10 mouse cellular contexts compared by ENCODE assay signal in the genomic region with DNA sequence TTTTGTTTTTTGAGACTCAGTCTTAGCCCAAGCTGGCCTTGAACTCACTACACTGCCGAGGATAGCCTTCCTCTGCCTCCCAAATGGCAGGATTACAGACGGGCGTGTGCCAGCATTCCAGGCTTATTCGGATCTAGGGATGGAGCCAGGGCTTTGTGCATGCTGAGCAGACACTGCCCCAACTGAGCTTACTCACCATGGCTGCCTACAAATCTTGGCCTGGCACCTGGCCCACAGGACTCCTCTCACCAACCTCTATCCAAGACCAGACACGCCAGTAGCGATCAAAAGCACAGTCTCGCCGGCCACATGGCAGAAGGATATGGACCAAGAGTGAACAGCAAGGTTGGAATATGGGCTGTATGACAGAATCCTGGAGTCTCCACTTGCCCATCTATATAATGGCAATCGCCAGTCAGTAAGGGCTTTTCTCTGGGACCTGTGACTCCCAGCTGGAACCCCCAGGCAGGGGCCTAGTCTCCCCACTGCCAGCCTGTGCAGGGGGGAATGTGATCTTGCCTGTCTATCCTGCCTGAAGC. TPM values are rescaled to one million over a fixed set of nuclear protein-coding genes. Genes with fewer than 3 reads are reported as not detected.
DNase-seq lines count a peak whose midpoint lies in the region; ATAC-seq lines count a peak whose summit lies in the region.
"Had no signal": no experiment of that assay in that cellular context is flagged by ENCODE, and none has a peak within 500 bp of the region (broad histone marks: within the 10 kb centered on the region; RNA-seq: fewer than 3 reads in every experiment).

No protein-coding gene starts in this region.

- peak overlapping the region; percentile 70 for H3K9ac ChIP-seq in heart, embryonic 13.5 days
- H3K9ac ChIP-seq in embryonic facial prominence, embryonic 14.5 days (ENCODE audit: low read depth, low read length) = peak overlapping the region; percentile 38; the same call in 1 of the 2 replicates
- H3K9ac ChIP-seq in lung, embryonic 16.5 days (ENCODE audit: low read length) = peak overlapping the region; percentile 39; the same call in 1 of the 2 replicates

- no peak overlapping the region for H3K4me3 ChIP-seq in heart, embryonic 13.5 days
- H3K4me3 ChIP-seq in embryonic facial prominence, embryonic 14.5 days (ENCODE audit: low read depth, low read length) = no peak overlapping the region
- peak overlapping the region; percentile 20 for H3K4me3 ChIP-seq in lung, embryonic 16.5 days (ENCODE audit: low read length)

- H3K27ac ChIP-seq in heart, embryonic 13.5 days (replicated peaks) = peak overlapping the region; percentile 52
- peak overlapping the region; percentile 53 for H3K27ac ChIP-seq in embryonic facial prominence, embryonic 14.5 days (replicated peaks; ENCODE audit: low read depth, low read length)
- peak overlapping the region; percentile 85 for H3K27ac ChIP-seq in lung, embryonic 16.5 days (ENCODE audit: low read length)

- H3K4me2 ChIP-seq in heart, embryonic 13.5 days = peak overlapping the region; percentile 90
- peak overlapping the region; percentile 11; the same call in 1 of the 2 replicates for H3K4me2 ChIP-seq in embryonic facial prominence, embryonic 14.5 days (ENCODE audit: low read depth, low read length)
- H3K4me2 ChIP-seq in lung, embryonic 16.5 days (ENCODE audit: low read depth, low read length) = peak overlapping the region; percentile 65

- H3K36me3 ChIP-seq in heart, embryonic 13.5 days = peaks cover 20% of the 10 kb centered on the region
- peaks cover 24% of the 10 kb centered on the region; the same call in 1 of the 2 replicates for H3K36me3 ChIP-seq in embryonic facial prominence, embryonic 14.5 days (ENCODE audit: control insufficient read depth, insufficient read depth, low read length)
- no peaks in the 10 kb centered on the region for H3K36me3 ChIP-seq in lung, embryonic 16.5 days (ENCODE audit: control insufficient read depth, insufficient read depth, low read length)

- DNase-seq in heart, adult 9 months (ENCODE audit: low spot score in 2 of 2) = no peak
- peak; percentile 73 for DNase-seq in adrenal gland, postnatal 10 days
- DNase-seq in embryonic facial prominence, embryonic 14.5 days (ENCODE audit: low spot score) = no peak
- no peak for DNase-seq in ovary, postnatal 14 days (ENCODE audit: low spot score)
- no peak for DNase-seq in testis, postnatal 14 days (ENCODE audit: low spot score)
- DNase-seq in thymus, postnatal 36 days = no peak

- H3K27me3 ChIP-seq in heart, embryonic 13.5 days (replicated peaks) = no peaks in the 10 kb centered on the region
- no peaks in the 10 kb centered on the region for H3K27me3 ChIP-seq in embryonic facial prominence, embryonic 14.5 days (replicated peaks; ENCODE audit: control insufficient read depth, insufficient read depth, low read length)
- H3K27me3 ChIP-seq in lung, embryonic 16.5 days (ENCODE audit: control insufficient read depth, insufficient read depth, low read depth, low read length) = no peaks in the 10 kb centered on the region

- H3K4me1 ChIP-seq in heart, embryonic 13.5 days = peaks cover 86% of the 10 kb centered on the region
- peaks cover 79% of the 10 kb centered on the region for H3K4me1 ChIP-seq in embryonic facial prominence, embryonic 14.5 days (ENCODE audit: control insufficient read depth, insufficient read depth, low read length)
- peaks cover 79% of the 10 kb centered on the region for H3K4me1 ChIP-seq in lung, embryonic 16.5 days (replicated peaks; ENCODE audit: control insufficient read depth, insufficient read depth, low read length)

- WGBS in heart, embryonic 13.5 days = 72% methylated on average over 9 of the region's 9 CpGs
- 68% methylated on average over 9 of the region's 9 CpGs for WGBS in embryonic facial prominence, embryonic 14.5 days
- 53% methylated on average over 9 of the region's 9 CpGs for WGBS in lung, embryonic 16.5 days

- H3K9me3 ChIP-seq in heart, embryonic 13.5 days = no peaks in the 10 kb centered on the region
- no peaks in the 10 kb centered on the region for H3K9me3 ChIP-seq in embryonic facial prominence, embryonic 14.5 days (ENCODE audit: control insufficient read depth, low read length)
- H3K9me3 ChIP-seq in lung, embryonic 16.5 days (ENCODE audit: control insufficient read depth, low read length) = no peaks in the 10 kb centered on the region

- ATAC-seq in heart, embryonic 13.5 days (ENCODE audit: extremely low read depth, insufficient number of reproducible peaks, low FRiP score, low TSS enrichment) = no peak
- no peak for ATAC-seq in embryonic facial prominence, embryonic 14.5 days (ENCODE audit: low read depth)
- ATAC-seq in lung, embryonic 16.5 days (ENCODE audit: low read depth) = no peak

RNA-seq across cellular contexts. Expression of a gene that starts 4.8 kb away (rescaled TPM):
- polyA plus RNA-seq in heart, embryonic 13.5 days (2015; fragmentation: Nextera tagmentation; extraction: Ambion mirVana) = 2.6 TPM in 2 replicates
- total RNA-seq in adrenal gland, postnatal 10 days (2021) = 10 to 100 TPM; 30.3 to 35.9 TPM
- polyA plus RNA-seq in embryonic facial prominence, embryonic 14.5 days (2014; fragmentation: Nextera tagmentation; extraction: Ambion mirVana) = 5.2 and 6.3 TPM in 2 replicates
- 4.0 and 4.1 TPM in 2 replicates for polyA plus RNA-seq in lung, embryonic 16.5 days (2015; fragmentation: Nextera tagmentation; extraction: Ambion mirVana)

RNA-seq across cellular contexts. Expression of a gene that starts 12.6 kb away (rescaled TPM):
- polyA plus RNA-seq in heart, embryonic 13.5 days (2015; fragmentation: Nextera tagmentation; extraction: Ambion mirVana) = not detected in 2 replicates
- not detected for total RNA-seq in adrenal gland, postnatal 10 days (2021)
- not detected in 2 replicates for polyA plus RNA-seq in embryonic facial prominence, embryonic 14.5 days (2014; fragmentation: Nextera tagmentation; extraction: Ambion mirVana)
- polyA plus RNA-seq in lung, embryonic 16.5 days (2015; fragmentation: Nextera tagmentation; extraction: Ambion mirVana) = not detected in 2 replicates
- total RNA-seq: hematopoietic stem cell, adult 5-6 weeks; neutrophil, adult 5-6 weeks had no signal

Comparison
In these comparisons a context has a peak if more than half of its experiments do, and no peak if none do; other contexts are left out.
1. H3K4me2 ChIP-seq: peak in every context shown above with its lines; median percentile 90 in heart, embryonic 13.5 days; 65 in lung, embryonic 16.5 days; 11 in embryonic facial prominence, embryonic 14.5 days.